Mouse (Mus musculus) kidney, adult 2 months (tissue): ENCODE measurements around the gene Fbxo36.

ENCODE experiments used
- CTCF ChIP-seq: fragments of 200-500 bp; conservative IDR thresholded peaks from 2 replicates; pipeline ENCODE4 v1.5.1; 2011; ENCODE audit warnings: low read depth, mild to moderate bottlenecking, control low read depth, low read length, moderate library complexity, mixed read lengths; ENCODE audit not compliant: insufficient read depth, insufficient read length
- POLR2A ChIP-seq: fragments of 200-500 bp; IDR thresholded peaks from one replicate; pipeline ENCODE4 v1.6.1; 2011; ENCODE audit warnings: low read depth, low read length, control low read depth

GRCm38 (mm10) chr1:84939466-84939865 lies 99.8 kb downstream of the Fbxo36 start:
- no peak for TF ChIP-seq CTCF
- no peak for TF ChIP-seq POLR2A
